Mouse (Mus musculus) frontal cortex, postnatal 36 days (tissue): ENCODE data around the gene Nacc1.
"Not testable (repeated sequence)": the region's sequence is repeated elsewhere in the genome, so short reads cannot be mapped to it uniquely, and the experiment has no call there.

Experiments used
- DNase-seq, 2 experiments: peaks; one replicate each; pipeline ENCODE4 v3.0.0; 2022; ENCODE audit warnings: low spot score in 2 of 2

Nacc1 gene

DNA sequence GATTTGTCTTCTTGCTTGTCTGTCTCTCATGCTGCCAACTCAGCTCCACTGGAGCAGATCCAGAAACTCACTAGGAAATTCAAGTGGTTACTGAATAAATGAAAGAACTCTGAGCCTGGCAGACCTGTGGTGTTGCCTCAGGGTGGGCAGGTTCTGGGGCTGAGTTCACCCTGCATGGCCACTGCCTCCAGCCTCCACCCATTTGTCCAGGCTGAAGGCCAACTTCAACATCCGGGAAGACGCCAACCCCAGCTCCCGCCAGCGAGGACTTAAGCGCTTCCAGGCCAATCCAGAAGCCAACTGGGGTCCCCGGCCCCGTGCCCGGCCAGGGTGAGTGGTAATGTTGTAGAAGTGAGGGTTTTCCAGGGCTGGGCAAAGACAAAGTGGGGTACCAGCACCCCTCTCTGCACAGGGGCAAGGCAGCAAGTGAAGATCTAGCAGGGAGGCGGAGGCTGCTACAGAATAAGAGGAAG is 11.3 kb upstream of the Nacc1 start:
- no peak for DNase-seq

DNA sequence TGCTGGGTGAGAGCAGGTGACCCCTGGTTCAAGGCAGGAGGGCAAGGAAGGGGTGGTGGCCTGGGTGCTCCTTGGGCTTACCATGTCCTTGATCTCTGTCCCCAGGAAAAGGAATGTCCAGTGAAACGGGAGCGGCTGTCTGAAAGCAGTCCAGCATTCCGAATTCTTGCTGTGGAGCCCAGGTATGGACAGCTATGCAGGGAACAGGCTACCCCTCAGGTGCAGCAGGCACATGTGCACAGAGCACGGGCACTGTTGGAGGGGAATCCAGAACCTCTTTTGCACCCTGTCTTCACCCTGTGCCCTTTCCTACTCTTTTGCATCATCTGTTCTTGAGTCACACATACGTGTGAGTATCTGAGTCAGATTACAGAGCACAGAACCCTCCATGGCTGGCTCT is 10.6 kb upstream of the Nacc1 start:
- no peak for DNase-seq

DNA sequence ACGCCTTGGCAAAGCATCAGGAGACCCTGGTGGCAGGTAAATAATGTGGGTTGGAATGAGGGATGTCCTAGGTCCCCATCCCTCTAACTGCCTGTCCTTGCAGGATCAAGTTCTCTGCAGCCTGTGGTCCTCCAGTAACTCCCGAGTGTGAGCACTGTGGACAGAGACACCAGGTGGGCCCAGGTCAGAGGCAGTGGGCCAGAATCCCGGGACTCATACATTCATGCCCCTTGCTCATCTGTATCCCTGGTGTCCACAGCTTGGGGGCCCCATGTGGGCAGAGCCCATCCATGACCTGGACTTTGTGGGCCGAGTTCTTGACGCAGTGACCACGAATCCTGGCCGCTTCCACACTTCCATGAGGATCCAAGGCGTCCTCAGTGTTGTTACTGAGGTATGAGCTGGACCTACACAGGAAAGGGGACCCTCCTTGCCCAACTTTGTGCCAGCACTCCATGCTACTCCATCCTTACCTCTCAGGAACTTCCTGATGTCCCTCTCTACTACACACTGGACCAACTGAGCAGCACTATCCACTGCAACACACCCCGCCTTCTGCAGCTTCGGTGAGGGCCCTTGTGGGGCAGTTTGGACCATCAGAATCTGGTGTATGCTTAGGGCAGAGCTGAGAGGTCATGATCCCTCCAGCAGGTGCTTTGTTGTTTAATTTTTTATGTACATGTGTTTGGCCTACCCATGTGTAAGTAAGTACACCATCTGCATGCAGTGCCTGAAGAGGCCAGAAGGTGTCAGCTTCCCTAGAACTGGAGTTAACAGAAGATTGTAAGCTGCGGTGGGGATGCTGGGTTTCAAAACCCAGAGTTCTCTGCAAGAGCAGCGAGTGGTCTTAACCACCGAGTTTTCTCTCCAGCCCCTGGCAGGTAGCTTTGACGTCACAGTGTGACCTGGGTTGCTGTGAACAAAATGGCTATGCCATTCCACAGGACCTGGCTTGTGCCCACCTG is 9.8 kb upstream of the Nacc1 start:
- DNase-seq, result no peak

DNA sequence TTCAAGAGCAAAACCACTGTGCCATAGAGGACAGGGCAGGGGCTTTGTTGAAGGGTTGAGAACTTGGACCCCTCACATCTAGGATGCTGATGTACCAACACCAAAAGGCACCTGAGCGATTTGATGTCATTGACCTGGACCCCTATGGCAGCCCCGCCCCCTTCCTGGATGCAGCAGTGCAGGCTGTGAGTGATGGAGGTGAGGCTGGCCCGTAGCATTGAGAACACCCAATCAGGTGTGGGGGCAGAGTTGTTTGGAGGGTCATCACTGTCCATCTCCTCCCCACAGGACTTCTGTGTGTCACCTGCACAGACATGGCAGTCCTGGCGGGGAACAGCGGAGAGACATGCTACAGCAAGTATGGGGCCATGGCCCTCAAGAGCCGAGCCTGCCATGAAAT is 7.5 kb upstream of the Nacc1 start:
- DNase-seq, result no peak

DNA sequence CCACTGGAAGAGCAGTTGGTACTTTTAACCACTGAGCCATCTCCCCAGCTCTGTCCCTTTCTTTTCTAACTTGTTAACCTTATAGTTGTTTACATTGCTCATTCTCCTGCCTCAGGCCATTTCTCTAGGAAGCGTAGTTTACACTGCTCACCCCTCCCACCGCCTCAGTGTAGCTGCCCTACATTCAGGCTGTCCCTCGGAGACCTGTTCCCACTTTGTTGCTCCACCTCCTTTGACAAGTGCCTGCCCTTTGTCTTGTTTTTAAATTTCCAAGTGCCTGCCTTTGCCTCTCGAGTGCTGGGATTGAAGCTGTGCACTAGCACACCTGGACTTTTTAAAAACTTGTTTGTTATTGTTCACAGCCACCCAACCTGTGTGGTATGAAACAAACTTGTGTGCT is 5.7 kb upstream of the Nacc1 start:
- DNase-seq, result no peak

DNA sequence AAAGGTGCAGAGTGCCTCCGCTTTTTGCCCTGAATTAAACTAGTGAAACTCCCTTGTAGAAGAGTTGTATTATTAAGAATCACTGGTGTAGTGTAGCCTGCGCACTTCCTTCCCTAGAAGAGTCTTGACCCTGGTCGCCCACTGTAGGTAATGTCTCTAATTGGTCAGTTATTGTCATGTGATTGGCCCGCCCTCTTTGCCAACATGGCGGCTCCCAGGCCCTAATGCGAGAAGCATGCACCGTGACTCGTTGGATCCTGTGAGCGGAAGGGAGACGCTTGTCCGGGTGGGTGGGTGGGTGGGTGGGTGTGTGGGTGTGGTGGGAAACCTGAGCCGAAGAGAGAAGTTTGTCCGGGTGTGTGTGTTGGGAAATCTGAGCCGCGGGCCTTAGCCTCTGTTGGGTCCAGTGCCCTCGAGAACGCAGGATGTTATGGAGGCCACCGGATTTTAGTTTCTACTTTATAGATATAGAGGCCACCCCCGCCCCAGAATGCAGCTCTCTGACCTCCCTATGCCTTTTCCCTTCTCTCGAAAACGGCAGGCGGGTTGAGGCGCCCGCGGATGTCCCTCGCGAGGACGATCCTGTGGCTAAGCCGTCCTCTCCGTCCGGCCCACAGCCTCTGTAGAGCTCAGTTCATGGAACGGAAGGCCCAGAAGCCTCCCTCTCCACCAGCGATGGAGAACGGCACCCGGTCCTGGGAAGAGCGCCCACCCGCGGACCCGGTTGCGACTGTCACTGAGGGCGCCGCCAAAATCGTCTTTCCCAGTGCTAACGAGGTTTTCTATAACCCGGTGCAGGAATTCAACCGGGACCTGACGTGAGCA is 1.6 kb upstream of the Nacc1 start:
- peak; percentile 91 to 94 for DNase-seq

DNA sequence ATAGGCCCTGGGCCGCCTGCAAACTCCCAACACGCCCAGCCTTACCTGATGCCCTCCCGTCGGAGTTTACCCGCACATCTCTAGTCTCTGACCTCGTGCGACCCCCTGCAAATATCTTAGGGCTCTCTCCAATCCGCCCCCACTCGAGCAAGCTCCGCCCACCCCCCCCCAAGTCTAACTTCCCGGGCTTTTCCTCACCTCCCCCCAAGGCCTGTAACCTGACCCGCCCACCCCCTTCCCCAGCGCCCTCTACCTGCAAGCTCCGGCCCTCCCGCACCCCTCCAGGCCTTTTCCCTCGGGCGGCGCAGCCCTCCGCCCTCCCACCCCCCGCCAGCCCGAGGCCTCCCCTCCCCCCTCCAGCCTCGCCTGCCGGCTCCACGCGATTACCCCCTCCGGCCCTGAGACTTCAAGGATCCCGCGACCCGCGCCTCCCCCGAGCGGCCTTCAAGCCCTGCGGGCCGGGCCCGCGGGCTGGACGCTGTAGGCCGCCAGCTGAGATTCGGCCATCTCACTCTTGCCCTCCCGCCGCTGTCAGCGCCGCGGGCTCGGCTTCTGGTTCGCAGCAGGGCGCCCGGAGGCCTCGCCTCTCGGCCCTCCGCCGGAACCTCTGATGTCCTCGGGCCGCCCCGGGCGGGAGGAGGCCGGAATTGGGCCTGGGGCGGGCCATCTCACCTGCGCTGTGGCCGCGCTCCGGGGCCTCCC is 508 bp downstream of the Nacc1 start:
- no peak for DNase-seq

DNA sequence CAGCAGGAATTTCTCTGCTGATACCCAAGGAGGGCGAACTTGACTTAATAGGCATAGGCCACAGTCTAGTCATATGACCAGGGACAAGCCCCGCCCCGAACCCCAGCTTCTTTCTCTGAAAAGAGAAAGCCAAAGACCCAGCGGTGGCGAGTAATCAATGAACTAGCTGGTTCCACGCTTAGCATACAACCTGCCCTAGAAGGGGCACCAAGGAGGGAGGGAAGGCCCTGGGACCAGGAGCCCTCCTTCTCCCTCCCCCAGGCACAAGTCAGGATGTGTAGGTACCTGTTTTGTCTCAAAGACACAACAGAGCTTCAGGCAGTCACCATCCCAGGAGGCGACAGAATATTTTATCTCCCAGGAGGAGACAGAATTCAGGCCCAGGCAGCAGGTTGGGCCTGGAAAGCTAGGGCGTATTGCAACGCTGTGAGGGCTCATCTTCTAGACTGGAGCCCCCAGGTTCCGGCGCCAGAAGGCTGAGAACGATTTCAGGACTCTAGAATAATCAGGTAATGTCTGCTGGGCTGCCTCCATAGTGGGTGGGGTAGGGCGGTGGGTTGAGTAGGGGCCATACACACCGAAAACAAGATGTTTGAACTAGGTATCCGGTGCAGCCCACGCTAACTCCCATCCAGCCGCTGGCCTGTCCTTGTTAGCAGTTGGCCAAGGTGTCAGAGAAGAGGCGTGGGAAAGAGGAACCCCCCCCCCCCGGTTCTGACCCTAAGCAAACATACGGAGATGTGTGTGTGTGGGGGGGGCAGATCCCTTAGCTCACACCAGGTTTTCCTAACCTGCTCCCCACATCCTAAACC is 1.3 kb downstream of the Nacc1 start, which contains the start of gene Trmt1:
Gene Trmt1, plus strand, starts transcription at position 117 of the 812 bp plus-strand sequence.
- no peak for DNase-seq

DNA sequence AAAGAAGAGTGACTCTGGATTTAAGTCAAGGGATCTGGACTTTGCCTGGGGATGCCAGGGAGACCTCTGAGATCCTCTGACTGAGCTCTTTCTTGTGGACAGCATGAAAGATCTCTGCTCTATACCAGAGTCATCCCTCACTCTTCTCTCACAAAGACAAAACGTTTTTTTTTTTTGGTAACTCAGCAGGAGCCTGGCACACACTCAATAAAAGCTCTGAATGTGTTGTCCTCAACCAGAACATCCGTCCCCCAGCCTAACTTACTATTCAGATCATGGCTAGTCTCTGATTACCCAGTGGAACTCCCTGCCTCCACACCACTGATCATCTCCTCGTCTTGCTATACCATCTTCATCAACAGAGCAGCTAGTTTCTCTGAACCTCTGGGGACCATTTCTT is 3.1 kb downstream of the Nacc1 start:
- DNase-seq, result no peak

DNA sequence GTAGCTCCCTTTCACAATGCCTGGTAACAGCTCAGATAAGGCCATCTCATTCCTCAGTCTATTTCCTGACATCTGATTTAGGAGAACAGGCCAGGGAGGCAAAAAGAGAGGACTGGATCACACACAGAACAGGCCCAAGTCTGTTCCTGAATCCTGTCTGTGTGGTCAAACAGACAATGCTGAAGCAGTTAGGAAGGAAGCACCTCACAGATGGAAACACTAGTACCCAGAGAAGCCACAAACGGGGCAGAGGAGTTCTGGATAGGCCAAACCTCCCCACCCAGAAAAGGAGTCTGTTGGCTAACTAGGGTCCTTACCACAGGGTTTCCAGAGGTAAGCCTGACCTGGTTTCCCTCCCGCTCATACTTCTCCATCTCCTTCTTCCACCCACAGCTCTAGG is 5.4 kb downstream of the Nacc1 start:
- DNase-seq, result no peak

DNA sequence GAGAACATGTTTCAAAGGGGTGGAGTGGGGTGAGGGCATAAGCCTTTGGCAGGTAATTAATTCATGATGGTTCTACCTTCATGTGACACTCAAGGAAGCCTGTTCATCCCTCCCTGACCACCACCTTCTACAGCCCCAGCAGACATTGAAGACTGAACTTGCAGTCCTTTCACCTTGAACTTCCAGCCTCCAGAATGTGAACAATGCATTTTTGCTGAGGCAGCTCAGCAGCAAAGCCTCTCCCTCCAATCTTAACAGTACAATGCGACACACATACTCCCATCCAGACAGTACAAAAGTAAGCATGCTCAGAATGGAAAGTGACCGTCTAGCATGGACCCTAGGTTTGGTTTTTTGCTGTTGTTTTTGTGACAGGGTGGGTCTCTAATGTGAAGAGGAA is 6.2 kb downstream of the Nacc1 start:
- DNase-seq, result no peak

DNA sequence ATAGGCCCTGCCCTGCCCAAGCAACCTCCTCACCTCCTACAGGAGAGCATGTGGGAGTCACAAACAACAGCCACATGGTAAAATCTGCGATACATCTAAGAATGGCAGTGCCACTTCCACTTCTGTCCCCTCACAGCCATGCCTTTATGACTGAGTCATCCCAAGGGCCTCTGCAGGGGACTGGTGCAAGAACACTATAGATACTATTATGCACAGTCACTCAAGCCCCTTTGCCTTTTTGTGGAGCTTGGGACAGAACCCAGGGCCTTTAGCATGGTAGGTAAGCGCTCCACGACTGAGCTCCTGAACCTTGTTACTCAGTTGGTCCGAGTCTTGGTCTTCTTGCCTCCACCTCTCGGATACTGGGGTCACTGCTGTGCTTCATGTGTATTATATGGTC is 10.4 kb downstream of the Nacc1 start:
- DNase-seq, result no peak

DNA sequence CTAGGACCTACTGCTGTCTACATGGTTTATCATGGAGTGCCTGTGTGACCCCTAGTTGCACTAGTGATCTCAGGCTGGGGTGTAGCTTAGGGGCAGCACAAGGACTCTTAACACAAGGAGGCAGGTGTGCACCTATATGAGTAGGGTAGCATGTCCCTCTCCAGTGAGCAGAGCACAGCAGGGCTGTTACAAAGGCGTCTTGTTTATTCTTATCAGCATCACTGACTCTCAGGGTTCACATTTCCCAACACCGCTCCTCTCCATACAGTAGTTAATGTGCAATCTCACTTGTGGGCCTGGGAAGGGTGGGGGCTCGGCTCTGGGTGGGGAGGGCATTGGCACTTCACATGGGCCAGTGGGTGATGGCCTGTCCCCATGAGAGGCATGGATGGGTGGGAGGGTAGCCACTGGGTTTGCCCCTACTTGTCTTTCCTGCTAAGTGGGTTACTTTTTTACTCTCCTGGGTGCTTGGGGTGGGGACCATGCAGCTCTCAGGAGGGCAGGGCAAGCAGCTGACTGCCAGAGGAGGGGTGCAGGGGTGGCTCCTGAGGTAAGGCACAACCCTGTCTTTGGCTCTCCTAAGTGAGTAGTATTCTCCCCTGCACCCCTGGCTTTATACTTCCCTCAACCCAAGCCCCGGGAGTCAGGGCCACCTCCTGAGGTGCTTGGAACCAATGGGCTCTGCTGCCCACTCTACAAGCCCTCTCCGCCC is 17.2 kb downstream of the Nacc1 start:
- DNase-seq, result not testable (repeated sequence)

DNA sequence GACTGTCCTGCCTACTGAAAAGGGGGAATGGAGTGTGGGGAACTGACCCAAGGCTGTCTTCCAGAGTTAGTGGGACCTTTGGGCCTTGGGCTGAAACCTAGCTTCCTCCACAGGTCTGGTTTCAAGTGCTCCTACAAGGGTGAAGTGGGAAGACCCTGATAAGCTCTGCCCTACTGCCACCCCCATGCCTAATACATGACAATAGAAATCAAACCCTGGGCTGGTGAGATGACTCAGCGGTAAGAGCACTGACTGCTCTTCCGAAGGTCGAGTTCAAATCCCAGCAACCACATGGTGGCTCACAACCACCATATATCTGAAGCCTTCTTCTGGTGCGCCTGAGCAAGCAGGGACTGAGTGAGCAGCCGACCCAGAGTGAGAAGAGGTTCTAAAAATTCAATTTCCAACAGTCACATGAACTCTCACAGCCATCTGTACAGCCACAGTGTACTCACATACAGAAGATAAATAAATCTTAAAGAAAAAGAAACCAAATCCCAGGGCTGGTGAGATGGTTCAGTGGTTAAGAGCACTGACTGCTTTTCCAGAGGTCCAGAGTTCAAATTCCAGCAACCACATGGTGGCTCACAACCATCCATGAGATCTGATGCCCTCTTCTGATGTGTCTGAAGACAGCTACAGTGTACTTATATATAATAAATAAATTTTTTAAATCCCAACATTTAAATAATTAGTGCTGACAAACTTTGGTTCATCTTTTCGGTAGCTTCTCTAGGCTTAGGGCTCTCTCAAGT is 18.8 kb downstream of the Nacc1 start:
- DNase-seq, result no peak

DNA sequence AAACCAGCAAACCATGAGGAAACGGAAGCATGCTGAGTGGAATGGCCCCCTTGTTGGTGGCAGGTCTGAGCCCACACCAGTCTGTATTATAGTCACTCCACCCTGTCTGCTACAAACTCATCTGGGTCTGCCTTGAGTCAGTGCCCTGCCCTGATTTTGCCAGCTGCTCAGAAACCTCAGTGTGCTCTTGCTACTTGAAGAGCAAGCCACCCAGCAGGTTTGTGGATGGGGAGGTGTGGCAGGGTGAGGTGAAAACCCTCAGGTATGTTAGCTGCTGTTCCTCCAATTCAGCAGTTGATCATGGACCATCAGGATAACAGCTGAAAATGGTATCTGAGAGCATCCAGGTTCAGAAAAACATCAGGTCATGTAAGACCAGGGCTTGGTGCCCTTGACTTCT is 19.6 kb downstream of the Nacc1 start:
- no peak for DNase-seq

DNA sequence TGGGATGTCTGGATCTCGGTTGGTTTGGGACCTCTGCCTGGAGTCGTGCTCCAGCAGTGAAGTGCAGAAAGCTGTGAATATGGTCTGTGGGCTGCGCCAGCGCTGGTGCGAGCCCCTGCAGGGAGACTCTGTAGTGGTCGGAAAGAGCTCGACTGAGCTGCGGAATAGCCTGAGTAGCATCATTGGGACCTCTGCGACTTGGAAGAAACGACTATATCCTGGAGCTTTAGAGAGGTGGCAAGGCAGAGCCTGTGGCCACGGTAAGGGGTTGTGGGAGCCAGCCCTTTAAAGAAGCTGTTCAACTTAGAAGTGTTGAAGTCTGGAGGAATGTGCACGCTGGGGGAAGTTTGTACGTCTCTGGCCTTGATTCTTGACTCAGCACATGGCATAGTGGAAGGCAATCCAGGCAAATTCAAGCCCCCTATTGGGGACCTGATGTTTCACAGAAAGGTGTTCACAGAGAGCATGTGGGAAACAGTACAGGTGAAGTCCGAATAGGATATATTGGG is 22.2 kb downstream of the Nacc1 start:
- DNase-seq, result no peak

DNA sequence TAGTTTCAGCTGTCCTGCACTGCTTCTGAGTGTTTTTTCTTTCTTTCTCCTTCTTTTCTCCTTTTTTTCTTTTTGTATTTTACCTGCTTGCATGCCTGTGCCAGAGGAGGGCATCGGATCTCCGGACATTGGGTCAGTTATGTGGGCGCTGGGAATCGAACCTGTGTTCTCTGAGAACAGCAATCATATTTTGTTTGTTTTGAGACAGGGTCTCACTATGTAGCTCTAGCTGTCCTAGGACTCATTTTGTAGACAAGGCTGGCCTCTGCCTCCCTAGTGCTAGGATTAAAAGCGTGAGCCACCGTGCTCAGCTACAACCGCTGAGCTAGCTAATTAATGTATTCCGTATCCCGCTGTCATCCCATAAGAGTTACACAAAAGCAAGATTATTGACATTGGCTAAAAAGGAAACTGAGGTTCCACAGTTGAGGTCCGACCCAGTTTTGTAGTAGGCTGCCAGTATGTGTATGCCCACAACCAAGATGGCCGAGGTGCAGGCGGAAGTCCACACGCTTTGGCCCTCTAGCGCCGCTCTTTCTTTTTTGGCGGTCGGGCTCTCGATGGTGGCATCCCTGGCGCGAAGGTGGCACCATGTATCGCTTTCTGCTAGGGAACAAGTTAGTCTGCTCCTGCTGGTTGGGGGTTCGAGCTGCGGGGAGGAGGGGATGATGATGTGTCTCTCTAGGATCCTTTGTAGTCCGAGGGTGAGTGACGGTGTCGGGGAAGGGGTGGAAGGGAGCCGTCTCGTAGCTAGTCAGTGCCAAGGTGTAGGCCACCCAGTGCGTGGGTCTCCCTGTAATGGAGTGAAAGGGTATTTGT is 22.9 kb downstream of the Nacc1 start:
- peak; percentile 79 to 82 for DNase-seq

DNA sequence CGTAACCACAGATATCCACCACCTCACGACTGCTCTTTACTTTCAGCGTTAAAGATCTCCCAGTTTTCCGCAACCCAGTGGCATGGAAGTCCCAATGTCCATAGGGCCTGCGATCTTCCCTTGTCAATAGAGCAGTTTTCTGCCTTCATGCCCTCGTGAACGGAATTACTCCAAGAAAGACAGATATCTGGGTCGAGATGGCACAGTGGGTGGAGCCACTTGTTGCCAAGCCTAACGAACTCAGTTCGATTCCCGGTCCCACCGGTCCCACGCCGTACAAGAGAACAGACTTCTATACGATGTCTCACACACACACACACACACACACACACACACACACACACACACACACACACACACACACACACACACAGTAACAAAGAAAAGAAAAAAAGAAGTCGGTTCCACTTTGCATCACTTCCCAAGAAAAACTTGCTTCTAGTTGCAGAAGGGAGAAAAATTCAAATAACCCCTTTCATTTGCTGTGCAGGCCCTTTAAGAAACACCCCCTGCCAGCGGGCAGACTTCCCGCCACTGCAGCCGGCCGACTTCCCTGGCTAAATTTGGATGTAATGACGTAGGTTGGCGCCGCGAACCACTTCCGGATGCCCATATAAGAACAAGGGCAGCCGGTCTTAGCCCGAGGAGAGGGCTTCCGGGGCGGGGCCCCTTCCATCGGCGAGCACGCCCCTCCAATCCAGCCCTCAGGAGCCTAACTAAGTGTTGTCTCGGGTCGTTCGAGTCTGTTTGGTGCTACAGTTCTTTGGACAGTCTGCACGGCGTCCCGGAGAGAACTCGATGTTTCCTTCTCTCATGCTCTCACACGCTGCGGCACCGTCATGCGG is 24.0 kb downstream of the Nacc1 start:
- DNase-seq, result peak; percentile 95 to 97
